In genomic region chr16:93463405-93463804, GRCm38 (mm10) we compare ENCODE assay signal across 21 mouse cellular contexts.
DNase-seq lines count a peak whose midpoint lies in the region; TF ChIP-seq lines count a peak whose summit lies in the region.
"Had no signal": no experiment of that assay in that cellular context is flagged by ENCODE, and none has a peak within 500 bp of the region (broad histone marks: within the 10 kb centered on the region; RNA-seq: fewer than 3 reads in every experiment).

No protein-coding gene starts in this region.

- peak; percentile 72 for DNase-seq in ES-CJ7 (ENCODE audit: low read depth, low spot score)
- no peak for DNase-seq in ES-E14 (ENCODE audit: low read depth, low spot score)
- DNase-seq in ZHBTc4 (ENCODE audit: low read depth, low spot score): peak; percentile 73
- peak; percentile 19 for DNase-seq in limb, embryonic 10.5 days (ENCODE audit: low spot score)
- DNase-seq in frontal cortex, postnatal 14 days (ENCODE audit: low spot score in 2 of 2): no peak
- DNase-seq in left cerebral cortex, postnatal 25 days (ENCODE audit: low spot score in 2 of 2): no peak
- no peak for DNase-seq in layer of hippocampus, adult 9-11 months
- no peak for DNase-seq in gastrocnemius, postnatal 14 days
- DNase-seq: adrenal gland, adult 2 months; adrenal gland, postnatal 10 days; adrenal gland, postnatal 25 days; cerebellum, adult 11 months; cerebellum, adult 18-20 months; cerebellum, adult 8-10 months; cerebellum, adult 9-11 months; cerebellum, postnatal 14 days had no signal

- peaks cover 16% of the 10 kb centered on the region for H3K27me3 ChIP-seq in limb, embryonic 10.5 days (ENCODE audit: low read depth, poor library complexity, severe bottlenecking)

- WGBS in limb, embryonic 10.5 days: 92% methylated on average over 13 of the region's 13 CpGs

- no peak overlapping the region for H3K9ac ChIP-seq in ES-E14 (ENCODE audit: insufficient read depth, low read depth, low read length, poor library complexity, severe bottlenecking)
- H3K9ac ChIP-seq: embryonic facial prominence, embryonic 13.5 days; embryonic facial prominence, embryonic 15.5 days; forebrain, embryonic 12.5 days had no signal

- H3K27ac ChIP-seq in ES-E14 (ENCODE audit: insufficient read depth, low read depth, low read length, poor library complexity, severe bottlenecking): no peak overlapping the region; the same call in 1 of the 2 replicates
- H3K27ac ChIP-seq in limb, embryonic 10.5 days: no peak overlapping the region
- H3K27ac ChIP-seq: embryonic facial prominence, embryonic 13.5 days; embryonic facial prominence, embryonic 15.5 days; forebrain, embryonic 10.5 days; forebrain, embryonic 12.5 days had no signal

- H3K36me3 ChIP-seq in ES-E14 (ENCODE audit: control insufficient read depth, insufficient read depth, low read length, poor library complexity, severe bottlenecking): no peaks in the 10 kb centered on the region
- no peaks in the 10 kb centered on the region for H3K36me3 ChIP-seq in limb, embryonic 10.5 days
- H3K36me3 ChIP-seq: embryonic facial prominence, embryonic 13.5 days; embryonic facial prominence, embryonic 15.5 days; forebrain, embryonic 10.5 days; forebrain, embryonic 12.5 days had no signal

- no peaks in the 10 kb centered on the region for H3K9me3 ChIP-seq in ES-E14 (ENCODE audit: control insufficient read depth, insufficient read depth, low read depth, low read length)
- no peaks in the 10 kb centered on the region for H3K9me3 ChIP-seq in limb, embryonic 10.5 days (replicated peaks)
- H3K9me3 ChIP-seq: embryonic facial prominence, embryonic 13.5 days; embryonic facial prominence, embryonic 15.5 days; forebrain, embryonic 10.5 days; forebrain, embryonic 12.5 days had no signal

- in situ Hi-C loops in ES-E14 (cut with MboI; ENCODE audit: low sequenced_read_pairs in 2 of 2, unreplicated experiment in 2 of 2): no loop called here

- peaks cover 5 to 30% of the 10 kb centered on the region in 2 experiments; a peak in 3 of 4 replicates for H3K4me1 ChIP-seq in ES-E14 (ENCODE audit: control insufficient read depth in 2 of 2, insufficient read depth in 2 of 2, low read length in 2 of 2, poor library complexity in 1 of 2)
- H3K4me1 ChIP-seq in limb, embryonic 10.5 days: peaks cover 45% of the 10 kb centered on the region

- H3K4me3 ChIP-seq in ES-E14 (ENCODE audit: insufficient read depth in 1 of 2, low read depth in 1 of 2, low read length in 2 of 2, poor library complexity in 1 of 2, severe bottlenecking in 1 of 2): no peak overlapping the region
- H3K4me3 ChIP-seq in limb, embryonic 10.5 days: no peak overlapping the region
- H3K4me3 ChIP-seq: embryonic facial prominence, embryonic 13.5 days; embryonic facial prominence, embryonic 15.5 days; erythroblast, embryonic 14.5 days; forebrain, embryonic 10.5 days; forebrain, embryonic 12.5 days had no signal

- intact Hi-C loops in left cerebral cortex, postnatal 25 days (cut with DNase I): no loop called here
- intact Hi-C loops in gastrocnemius, postnatal 14 days (cut with DNase I; ENCODE audit: low total_unique reads): no loop called here

TF ChIP-seq in ES-E14, 5 proteins besides CTCF, POLR2A, EP300 and RAD21:
- TF ChIP-seq MAFK (IDR thresholded peaks at IDR 0.05; ENCODE audit: insufficient read depth, low read depth, low read length): no peak
- peak; percentile 90 for TF ChIP-seq ZNF384 (IDR thresholded peaks at IDR 0.05; ENCODE audit: low read depth, low read length)

Comparison
In these comparisons a context has a peak if more than half of its experiments do, and no peak if none do; other contexts are left out.
1. DNase-seq: peak in ES-CJ7 (single experiment), ZHBTc4 (single experiment) and limb, embryonic 10.5 days (single experiment); none in ES-E14 (single experiment), frontal cortex, postnatal 14 days (0 of 2), left cerebral cortex, postnatal 25 days (0 of 2), layer of hippocampus, adult 9-11 months (single experiment) and gastrocnemius, postnatal 14 days (single experiment).